Mouse (Mus musculus): ENCODE data around the gene Gm45717. TPM values are rescaled to one million over a fixed set of nuclear protein-coding genes. Genes with fewer than 3 reads are reported as not detected.

Gene Gm45717
- total RNA-seq, 1 experiment from 2014 or later = not detected

- no peak for ATAC-seq (replicated peaks; ENCODE audit: insufficient number of reproducible peaks, low FRiP score, low TSS enrichment, poor library complexity, severe bottlenecking)
Observed at GRCm38 (mm10) chr7:140949255-140949654, 6.5 kb downstream of the Gm45717 start.

GRCm38 (mm10) chr7:140948161-140948560 lies 7.6 kb downstream of the Gm45717 start:
- no peak for ATAC-seq (replicated peaks; ENCODE audit: insufficient number of reproducible peaks, low FRiP score, low TSS enrichment, poor library complexity, severe bottlenecking)

GRCm38 (mm10) chr7:140946980-140947379 lies 8.8 kb downstream of the Gm45717 start:
- ATAC-seq (replicated peaks; ENCODE audit: insufficient number of reproducible peaks, low FRiP score, low TSS enrichment, poor library complexity, severe bottlenecking) = peak; percentile 47

GRCm38 (mm10) chr7:140946311-140946710 lies 9.4 kb downstream of the Gm45717 start:
- no peak for ATAC-seq (replicated peaks; ENCODE audit: insufficient number of reproducible peaks, low FRiP score, low TSS enrichment, poor library complexity, severe bottlenecking)

- no peak for ATAC-seq (replicated peaks; ENCODE audit: insufficient number of reproducible peaks, low FRiP score, low TSS enrichment, poor library complexity, severe bottlenecking)
Observed at GRCm38 (mm10) chr7:140945247-140945646, 10.5 kb downstream of the Gm45717 start.

- no peak for ATAC-seq (replicated peaks; ENCODE audit: insufficient number of reproducible peaks, low FRiP score, low TSS enrichment, poor library complexity, severe bottlenecking)
Observed at GRCm38 (mm10) chr7:140944236-140944635, 11.5 kb downstream of the Gm45717 start.

- ATAC-seq (replicated peaks; ENCODE audit: insufficient number of reproducible peaks, low FRiP score, low TSS enrichment, poor library complexity, severe bottlenecking) = no peak
Observed at GRCm38 (mm10) chr7:140943356-140943755, 12.4 kb downstream of the Gm45717 start.

- ATAC-seq (replicated peaks; ENCODE audit: insufficient number of reproducible peaks, low FRiP score, low TSS enrichment, poor library complexity, severe bottlenecking) = no peak
Observed at GRCm38 (mm10) chr7:140942811-140943210, 12.9 kb downstream of the Gm45717 start.

- peak; percentile 3; the same call in 1 of the 2 replicates for ATAC-seq (replicated peaks; ENCODE audit: insufficient number of reproducible peaks, low FRiP score, low TSS enrichment, poor library complexity, severe bottlenecking)
Observed at GRCm38 (mm10) chr7:140942341-140942740, 13.4 kb downstream of the Gm45717 start.

- ATAC-seq (replicated peaks; ENCODE audit: insufficient number of reproducible peaks, low FRiP score, low TSS enrichment, poor library complexity, severe bottlenecking) = peak; percentile 78
Observed at GRCm38 (mm10) chr7:140941222-140942051, 14.3 kb downstream of the Gm45717 start, which contains the start of gene Pgghg. Pgghg (plus strand) TSS chr7:140941391.

- ATAC-seq (replicated peaks; ENCODE audit: insufficient number of reproducible peaks, low FRiP score, low TSS enrichment, poor library complexity, severe bottlenecking) = no peak
Observed at GRCm38 (mm10) chr7:140939669-140940171, 16.0 kb downstream of the Gm45717 start.

GRCm38 (mm10) chr7:140938896-140939295 lies 16.8 kb downstream of the Gm45717 start:
- no peak for ATAC-seq (replicated peaks; ENCODE audit: insufficient number of reproducible peaks, low FRiP score, low TSS enrichment, poor library complexity, severe bottlenecking)

GRCm38 (mm10) chr7:140938436-140938835 lies 17.3 kb downstream of the Gm45717 start:
- no peak for ATAC-seq (replicated peaks; ENCODE audit: insufficient number of reproducible peaks, low FRiP score, low TSS enrichment, poor library complexity, severe bottlenecking)

- no peak for ATAC-seq (replicated peaks; ENCODE audit: insufficient number of reproducible peaks, low FRiP score, low TSS enrichment, poor library complexity, severe bottlenecking)
Observed at GRCm38 (mm10) chr7:140927181-140927580, 28.6 kb downstream of the Gm45717 start.

GRCm38 (mm10) chr7:140923070-140923775 lies 32.5 kb downstream of the Gm45717 start:
- no peak for ATAC-seq (replicated peaks; ENCODE audit: insufficient number of reproducible peaks, low FRiP score, low TSS enrichment, poor library complexity, severe bottlenecking)

- ATAC-seq (replicated peaks; ENCODE audit: insufficient number of reproducible peaks, low FRiP score, low TSS enrichment, poor library complexity, severe bottlenecking) = 0 out of 2 replicates have a peak, but pooled peaks have one; percentile 10
Observed at GRCm38 (mm10) chr7:140922398-140923069, 33.2 kb downstream of the Gm45717 start.

- no peak for ATAC-seq (replicated peaks; ENCODE audit: insufficient number of reproducible peaks, low FRiP score, low TSS enrichment, poor library complexity, severe bottlenecking)
Observed at GRCm38 (mm10) chr7:140921225-140921975, 34.3 kb downstream of the Gm45717 start.

GRCm38 (mm10) chr7:140920418-140921029 lies 35.2 kb downstream of the Gm45717 start, which contains the start of gene Nlrp6:
Nlrp6 (plus strand) TSS chr7:140920902.
- ATAC-seq (replicated peaks; ENCODE audit: insufficient number of reproducible peaks, low FRiP score, low TSS enrichment, poor library complexity, severe bottlenecking) = no peak

Data from monocyte, adult 5-6 weeks (primary cell).